Mouse (Mus musculus) hindbrain, embryonic 15.5 days (tissue): Measurements from ENCODE around the gene Map2k7. TPM values are rescaled to one million over a fixed set of nuclear protein-coding genes. Genes with fewer than 3 reads are reported as not detected.
"Not testable (repeated sequence)": the region's sequence is repeated elsewhere in the genome, so short reads cannot be mapped to it uniquely, and the experiment has no call there.

Experiments
- ATAC-seq: fragments of 200-750 bp; cut with Nextera tagmentation; 2 replicates; pipeline ENCODE4 v1.8.0; 2017; ENCODE audit warnings: low read depth, moderate number of reproducible peaks, moderate TSS enrichment; ENCODE audit not compliant: low FRiP score
- H3K27ac ChIP-seq: fragments of 300-500 bp; sonication (generic); replicated peaks from 2 replicates; pipeline ENCODE4 v1.5.1; 2015; ENCODE audit warnings: mild to moderate bottlenecking, inconsistent platforms
- H3K27me3 ChIP-seq: fragments of 300-500 bp; sonication (generic); 2 replicates; pipeline ENCODE4 v1.6.1; 2015; ENCODE audit warnings: control low read depth, inconsistent platforms
- H3K36me3 ChIP-seq: fragments of 300-500 bp; sonication (generic); 2 replicates; pipeline ENCODE4 v1.6.1; 2015; ENCODE audit warnings: control low read depth, inconsistent platforms
- H3K4me1 ChIP-seq: fragments of 300-500 bp; sonication (generic); replicated peaks from 2 replicates; pipeline ENCODE4 v1.6.1; 2015; ENCODE audit warnings: control low read depth, inconsistent platforms
- H3K4me2 ChIP-seq: fragments of 300-500 bp; sonication (generic); 2 replicates; pipeline ENCODE4 v1.6.1; 2015; ENCODE audit warnings: moderate library complexity, mild to moderate bottlenecking, inconsistent platforms
- H3K4me3 ChIP-seq: fragments of 300-500 bp; sonication (generic); 2 replicates; pipeline ENCODE4 v1.5.1; 2015; ENCODE audit warnings: mild to moderate bottlenecking, inconsistent platforms
- H3K9ac ChIP-seq: fragments of 300-500 bp; sonication (generic); 2 replicates; pipeline ENCODE4 v1.6.1; 2015; ENCODE audit warnings: inconsistent platforms
- H3K9me3 ChIP-seq: fragments of 300-500 bp; sonication (generic); 2 replicates; pipeline ENCODE4 v1.6.1; 2016; ENCODE audit warnings: control low read depth, inconsistent platforms
- WGBS: fragments of 180-500 bp; shearing (Covaris S2); methylation state at CpG from one replicate; pipeline ENCODE4 v1.1.7; 2015; 5-methylcytosine and 5-hydroxymethylcytosine counted together
- polyA plus RNA-seq: library from polyadenylated mRNA; unstranded; fragments of >200 nt; fragmentation: Nextera tagmentation; extraction: Ambion mirVana; gene quantifications from 2 replicates; pipeline ENCODE4 v1.2.1, GENCODE M21; 2015

The Map2k7 gene
- polyA plus RNA-seq, 1 experiment from 2014 or later = 29.4 TPM

- H3K9me3 ChIP-seq = no peaks in the 10 kb centered on the region
- H3K4me1 ChIP-seq = peaks cover 45% of the 10 kb centered on the region
- peak within 1 kb of the TSS; percentile 68 for H3K4me2 ChIP-seq
- H3K4me3 ChIP-seq = peak within 1 kb of the TSS; percentile 57
- peak; percentile 85 for ATAC-seq
- peak within 1 kb of the TSS; percentile 70 for H3K9ac ChIP-seq
- no peaks in the 10 kb centered on the region for H3K27me3 ChIP-seq
- WGBS = under 1% methylated on average over 69 of the region's 69 CpGs
- peaks cover 20% of the 10 kb centered on the region for H3K36me3 ChIP-seq
- peak within 1 kb of the TSS; percentile 92 for H3K27ac ChIP-seq
Observed at GRCm38 (mm10) chr8:4252934-4253841, 14.6 kb downstream of the Map2k7 start, which contains the start of gene Snapc2. Gene Snapc2 (plus strand): TSS chr8:4253080.

GRCm38 (mm10) chr8:4254001-4254400 is 15.5 kb downstream of the Map2k7 start:
- H3K27ac ChIP-seq = peak overlapping the region; percentile 92
- H3K27me3 ChIP-seq = no peaks in the 10 kb centered on the region
- H3K9ac ChIP-seq = peak overlapping the region; percentile 7
- no peak for ATAC-seq
- H3K4me2 ChIP-seq = peak overlapping the region; percentile 68
- WGBS = 67% methylated on average over 6 of the region's 6 CpGs
- no peaks in the 10 kb centered on the region for H3K9me3 ChIP-seq
- H3K4me1 ChIP-seq = peaks cover 46% of the 10 kb centered on the region
- H3K4me3 ChIP-seq = peak overlapping the region; percentile 57
- H3K36me3 ChIP-seq = peaks cover 20% of the 10 kb centered on the region

- not testable (repeated sequence) for H3K27me3 ChIP-seq, H3K9ac ChIP-seq, ATAC-seq, H3K4me2 ChIP-seq, H3K9me3 ChIP-seq, H3K4me3 ChIP-seq, H3K27ac ChIP-seq
- Histone ChIP-seq H3K4me1 (peaks cover 53% of the 10 kb centered on the region), H3K36me3 (peaks cover 29% of the 10 kb centered on the region)
- WGBS = 92% methylated on average over 7 of the region's 7 CpGs
Observed at GRCm38 (mm10) chr8:4255471-4255870, 16.9 kb downstream of the Map2k7 start.

- Histone ChIP-seq H3K4me3 (peak overlapping the region; percentile 79), H3K27ac (peak overlapping the region; percentile 95), H3K9ac (peak overlapping the region; percentile 80), H3K27me3 (no peaks in the 10 kb centered on the region), H3K36me3 (peaks cover 37% of the 10 kb centered on the region), H3K4me2 (peak overlapping the region; percentile 74), H3K4me1 (peaks cover 53% of the 10 kb centered on the region), H3K9me3 (no peaks in the 10 kb centered on the region)
- no peak for ATAC-seq
- 41% methylated on average over 4 of the region's 4 CpGs for WGBS
Observed at GRCm38 (mm10) chr8:4256911-4257310, 18.4 kb downstream of the Map2k7 start.

GRCm38 (mm10) chr8:4257350-4257749 is 18.8 kb downstream of the Map2k7 start:
- no peak for ATAC-seq
- Histone ChIP-seq H3K4me3 (peak overlapping the region; percentile 79), H3K4me2 (peak overlapping the region; percentile 74), H3K27me3 (no peaks in the 10 kb centered on the region), H3K9ac (peak overlapping the region; percentile 80), H3K27ac (peak overlapping the region; percentile 95), H3K36me3 (peaks cover 41% of the 10 kb centered on the region), H3K4me1 (peaks cover 50% of the 10 kb centered on the region), H3K9me3 (no peaks in the 10 kb centered on the region)
- WGBS = 56% methylated on average over 4 of the region's 4 CpGs

GRCm38 (mm10) chr8:4258233-4258632 is 19.7 kb downstream of the Map2k7 start:
- 3% methylated on average over 35 of the region's 35 CpGs for WGBS
- peaks cover 43% of the 10 kb centered on the region for H3K36me3 ChIP-seq
- peak overlapping the region; percentile 95 for H3K27ac ChIP-seq

GRCm38 (mm10) chr8:4258678-4259077 is 20.1 kb downstream of the Map2k7 start:
- no peaks in the 10 kb centered on the region for H3K27me3 ChIP-seq
- H3K9ac ChIP-seq = peak overlapping the region; percentile 80
- WGBS = under 1% methylated on average over 31 of the region's 32 CpGs
- H3K36me3 ChIP-seq = peaks cover 47% of the 10 kb centered on the region
- peak overlapping the region; percentile 79 for H3K4me3 ChIP-seq
- H3K9me3 ChIP-seq = no peaks in the 10 kb centered on the region
- H3K4me1 ChIP-seq = peaks cover 45% of the 10 kb centered on the region
- H3K27ac ChIP-seq = peak overlapping the region; percentile 95
- peak; percentile 75 for ATAC-seq
- peak overlapping the region; percentile 74 for H3K4me2 ChIP-seq

More at GRCm38 (mm10) chr8:4258233-4258632, 19.7 kb downstream of the Map2k7 start:
- peak overlapping the region; percentile 80 for H3K9ac ChIP-seq
- peak overlapping the region; percentile 74 for H3K4me2 ChIP-seq
- H3K4me1 ChIP-seq = peaks cover 48% of the 10 kb centered on the region
- ATAC-seq = peak; percentile 54
- peak overlapping the region; percentile 79 for H3K4me3 ChIP-seq
- H3K27me3 ChIP-seq = no peaks in the 10 kb centered on the region
- H3K9me3 ChIP-seq = no peaks in the 10 kb centered on the region

- Histone ChIP-seq H3K9me3 (no peaks in the 10 kb centered on the region), H3K27me3 (no peaks in the 10 kb centered on the region), H3K27ac (peak within 1 kb of the TSS; percentile 95), H3K9ac (peak within 1 kb of the TSS; percentile 80), H3K36me3 (peaks cover 52% of the 10 kb centered on the region), H3K4me1 (peaks cover 40% of the 10 kb centered on the region), H3K4me2 (peak within 1 kb of the TSS; percentile 74), H3K4me3 (peak within 1 kb of the TSS; percentile 79)
- WGBS = 6% methylated on average over 31 of the region's 33 CpGs
- ATAC-seq = peak; percentile 91
Observed at GRCm38 (mm10) chr8:4259125-4259804, 20.7 kb downstream of the Map2k7 start, which contains the start of gene Ctxn1. Gene Ctxn1 (minus strand): TSS chr8:4259274.

- WGBS = 79% methylated on average over 4 of the region's 4 CpGs
- Histone ChIP-seq H3K9me3 (no peaks in the 10 kb centered on the region), H3K9ac (peak overlapping the region; percentile 80; the same call in 1 of the 2 replicates), H3K4me3 (peak overlapping the region; percentile 79; the same call in 1 of the 2 replicates), H3K4me1 (peaks cover 35% of the 10 kb centered on the region), H3K4me2 (peak overlapping the region; percentile 74; the same call in 1 of the 2 replicates), H3K27ac (peak overlapping the region; percentile 95), H3K27me3 (no peaks in the 10 kb centered on the region), H3K36me3 (peaks cover 53% of the 10 kb centered on the region)
- no peak for ATAC-seq
Observed at GRCm38 (mm10) chr8:4259805-4260170, 21.2 kb downstream of the Map2k7 start.

GRCm38 (mm10) chr8:4263105-4263791 is 24.7 kb downstream of the Map2k7 start:
- H3K36me3 ChIP-seq = peaks cover 71% of the 10 kb centered on the region
- no peak overlapping the region for H3K4me3 ChIP-seq
- no peaks in the 10 kb centered on the region for H3K27me3 ChIP-seq
- peaks cover 10% of the 10 kb centered on the region; the same call in 1 of the 2 replicates for H3K4me1 ChIP-seq
- no peak for ATAC-seq
- no peaks in the 10 kb centered on the region for H3K9me3 ChIP-seq
- H3K27ac ChIP-seq = no peak overlapping the region
- WGBS = 88% methylated on average over 8 of the region's 8 CpGs
- H3K4me2 ChIP-seq = no peak overlapping the region
- H3K9ac ChIP-seq = no peak overlapping the region

- H3K36me3 ChIP-seq = peaks cover 73% of the 10 kb centered on the region
- H3K9me3 ChIP-seq = no peaks in the 10 kb centered on the region
- H3K27me3 ChIP-seq = no peaks in the 10 kb centered on the region
Observed at GRCm38 (mm10) chr8:4265160-4265914, 26.8 kb downstream of the Map2k7 start.

More at GRCm38 (mm10) chr8:4265160-4265914, 26.8 kb downstream of the Map2k7 start:
- no peak overlapping the region for H3K27ac ChIP-seq
- WGBS = 95% methylated on average over 15 of the region's 15 CpGs
- no peak overlapping the region for H3K9ac ChIP-seq
- H3K4me1 ChIP-seq = no peaks in the 10 kb centered on the region
- H3K4me3 ChIP-seq = no peak overlapping the region
- no peak for ATAC-seq
- H3K4me2 ChIP-seq = no peak overlapping the region
